Mouse (Mus musculus): ENCODE data around the gene Ikbkg. TPM values are rescaled to one million over a fixed set of nuclear protein-coding genes. Genes with fewer than 3 reads are reported as not detected.

Ikbkg gene
- polyA plus RNA-seq, 1 experiment from 2014 or later, result 20.2 TPM

DNA sequence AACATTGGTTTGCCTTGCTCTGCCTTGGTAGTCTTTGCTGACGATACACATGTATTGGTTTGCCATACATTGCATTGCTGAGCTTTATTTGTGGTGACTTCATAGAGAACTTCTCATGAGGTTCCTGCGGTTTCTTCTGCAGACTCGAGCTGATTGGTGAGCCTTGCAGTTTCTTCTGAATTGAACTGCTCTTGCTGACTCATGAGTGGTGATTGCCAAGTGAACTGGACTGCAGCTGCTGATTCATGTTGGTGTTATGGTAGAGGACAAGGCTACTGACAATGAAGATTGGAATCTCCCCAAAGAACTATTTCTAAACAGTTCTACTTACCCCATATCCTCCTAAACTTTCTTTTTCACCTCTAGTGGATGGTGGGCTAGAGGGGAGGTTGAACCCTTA, 7.0 kb downstream of the Ikbkg start:
- Histone ChIP-seq H3K27ac (no peak overlapping the region), H3K4me2 (no peak overlapping the region), H3K9me3 (replicated peaks) (no peaks in the 10 kb centered on the region), H3K4me1 (replicated peaks) (no peaks in the 10 kb centered on the region), H3K27me3 (no peaks in the 10 kb centered on the region), H3K36me3 (no peaks in the 10 kb centered on the region), H3K4me3 (replicated peaks) (no peak overlapping the region), H3K9ac (no peak overlapping the region)
- ATAC-seq (ENCODE audit: low read depth), result no peak
- DNase-seq, result no peak
- WGBS (ENCODE audit: insufficient replicate concordance), result 64% methylated on average over 3 of the region's 3 CpGs

DNA sequence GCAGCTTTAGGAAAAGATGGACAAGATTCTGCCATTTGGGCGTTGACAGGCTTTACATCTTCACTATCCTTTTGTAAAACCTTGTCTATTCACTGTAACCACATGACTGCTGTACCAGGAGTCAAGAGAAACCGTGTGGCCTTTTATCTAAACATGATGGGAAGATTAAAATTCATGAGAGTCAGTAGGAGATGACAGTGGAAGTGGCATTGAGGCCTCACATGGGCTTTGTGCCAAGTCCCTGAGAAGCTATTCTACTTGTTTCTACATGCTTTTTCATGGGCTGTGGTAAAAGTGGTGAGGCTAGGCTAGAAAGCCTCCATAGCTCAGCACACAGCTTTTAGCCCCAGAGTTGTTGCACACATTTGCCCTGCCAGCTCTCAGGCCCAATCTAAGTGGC, 15.2 kb downstream of the Ikbkg start:
- Histone ChIP-seq H3K4me1 (replicated peaks) (no peaks in the 10 kb centered on the region), H3K9ac (no peak overlapping the region), H3K27ac (no peak overlapping the region), H3K9me3 (replicated peaks) (no peaks in the 10 kb centered on the region), H3K27me3 (no peaks in the 10 kb centered on the region), H3K4me3 (replicated peaks) (no peak overlapping the region), H3K36me3 (peaks cover 36% of the 10 kb centered on the region), H3K4me2 (no peak overlapping the region)
- WGBS (ENCODE audit: insufficient replicate concordance), result 39% methylated on average over 2 of the region's 2 CpGs
- DNase-seq (no peak), ATAC-seq (ENCODE audit: low read depth) (no peak)

DNA sequence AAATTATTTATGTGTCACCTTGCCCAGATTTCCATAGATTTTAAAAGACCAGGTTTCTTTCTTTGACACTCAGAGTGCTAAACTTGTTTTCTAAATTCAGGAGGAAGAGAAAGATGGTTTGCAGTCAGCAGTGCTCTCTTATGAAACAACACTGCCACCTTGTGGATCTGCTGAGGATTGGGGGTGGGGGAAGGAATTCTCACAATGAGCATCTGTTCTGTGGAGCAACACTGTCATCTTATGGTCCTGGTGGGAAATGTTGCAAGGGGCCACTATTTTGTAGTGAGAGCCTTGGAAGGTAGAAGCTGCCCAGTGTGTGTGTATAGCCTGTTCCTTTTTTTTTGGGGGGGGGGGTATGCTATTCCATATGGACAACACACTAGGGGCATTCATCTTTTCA, 20.3 kb downstream of the Ikbkg start:
- Histone ChIP-seq H3K4me1 (replicated peaks) (no peaks in the 10 kb centered on the region), H3K27ac (no peak overlapping the region), H3K27me3 (no peaks in the 10 kb centered on the region), H3K4me2 (no peak overlapping the region), H3K9me3 (replicated peaks) (no peaks in the 10 kb centered on the region), H3K9ac (no peak overlapping the region), H3K4me3 (replicated peaks) (no peak overlapping the region), H3K36me3 (peaks cover 44% of the 10 kb centered on the region)
- no peak for ATAC-seq (ENCODE audit: low read depth)
- DNase-seq, result peak; percentile 46

DNA sequence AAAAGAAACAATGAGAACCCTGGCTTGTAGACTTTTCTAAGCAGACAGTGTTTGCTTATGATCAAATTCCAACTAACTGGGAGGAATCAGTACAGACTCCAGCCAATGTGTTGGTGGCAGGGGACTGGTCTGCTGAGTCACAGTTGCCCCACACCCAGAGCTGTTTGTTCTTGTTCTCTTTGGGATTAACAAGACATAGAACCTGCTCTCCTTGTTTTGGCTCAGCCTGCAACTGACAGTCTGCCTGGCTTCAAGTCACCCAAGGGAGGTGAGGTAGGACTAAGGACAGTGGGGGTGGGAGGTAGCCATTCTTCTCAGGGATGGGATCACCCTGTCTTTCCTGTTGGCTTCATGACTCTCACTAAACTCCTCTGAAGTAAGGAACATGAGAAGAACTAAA, 31.4 kb downstream of the Ikbkg start:
- ATAC-seq (ENCODE audit: low read depth) (peak; percentile 39), DNase-seq (peak; percentile 15)
- peak overlapping the region; percentile 79 for H3K4me2 ChIP-seq
- no peaks in the 10 kb centered on the region for H3K27me3 ChIP-seq
- peak overlapping the region; percentile 91 for H3K27ac ChIP-seq
- peak overlapping the region; percentile 70 for H3K4me3 ChIP-seq (replicated peaks)
- no peaks in the 10 kb centered on the region for H3K36me3 ChIP-seq
- H3K9me3 ChIP-seq (replicated peaks), result no peaks in the 10 kb centered on the region
- H3K9ac ChIP-seq, result peak overlapping the region; percentile 78
- H3K4me1 ChIP-seq (replicated peaks), result peaks cover 43% of the 10 kb centered on the region

DNA sequence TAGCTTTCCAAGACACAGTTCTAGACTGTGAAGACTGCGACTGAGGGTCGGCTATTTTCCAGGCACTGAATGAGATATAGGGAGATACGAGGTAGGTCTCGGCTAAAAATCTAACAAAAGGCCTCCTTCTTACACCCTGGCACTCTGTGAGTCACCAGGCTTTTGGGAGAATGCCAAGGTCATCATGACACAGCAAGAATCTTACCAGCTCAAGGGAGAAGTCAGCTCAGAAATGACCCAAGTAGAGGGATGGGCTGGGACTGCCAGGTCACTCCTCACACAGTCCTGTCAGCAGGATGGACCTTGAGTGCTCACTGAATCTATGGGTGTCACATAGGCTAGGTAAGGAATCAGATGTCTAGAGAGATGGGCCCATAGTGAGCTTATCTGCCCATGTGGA, 32.1 kb downstream of the Ikbkg start:
- 42% methylated on average over 4 of the region's 4 CpGs for WGBS (ENCODE audit: insufficient replicate concordance)
- Histone ChIP-seq H3K27me3 (no peaks in the 10 kb centered on the region), H3K36me3 (no peaks in the 10 kb centered on the region), H3K27ac (peak overlapping the region; percentile 91), H3K4me2 (peak overlapping the region; percentile 79), H3K4me3 (replicated peaks) (peak overlapping the region; percentile 70), H3K9me3 (replicated peaks) (no peaks in the 10 kb centered on the region), H3K9ac (peak overlapping the region; percentile 78), H3K4me1 (replicated peaks) (peaks cover 46% of the 10 kb centered on the region)
- ATAC-seq (ENCODE audit: low read depth) (peak; percentile 72), DNase-seq (peak; percentile 71)

DNA sequence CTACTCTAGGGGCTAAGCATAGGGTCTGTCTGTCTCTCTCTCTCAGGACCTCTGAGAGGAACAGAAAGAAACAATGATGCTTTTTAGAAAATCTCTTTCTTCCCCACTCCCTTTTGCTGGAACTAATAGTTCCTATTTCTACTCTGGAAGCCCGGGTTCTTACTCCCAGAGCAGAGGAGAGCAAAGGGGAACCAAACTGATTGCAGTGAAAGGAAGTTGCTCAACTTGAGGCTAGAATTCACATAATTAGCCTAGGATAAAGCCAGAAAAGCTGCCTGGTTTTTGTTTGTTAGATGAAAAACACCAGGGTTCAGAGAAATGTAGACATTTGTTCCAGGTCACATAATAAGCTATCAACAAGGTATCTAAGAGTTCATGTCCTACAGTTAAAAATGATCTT, 33.2 kb downstream of the Ikbkg start:
- WGBS (ENCODE audit: insufficient replicate concordance), result 34% methylated on average over 1 of the region's 1 CpGs
- Histone ChIP-seq H3K9ac (peak overlapping the region; percentile 78), H3K27me3 (no peaks in the 10 kb centered on the region), H3K36me3 (no peaks in the 10 kb centered on the region), H3K27ac (peak overlapping the region; percentile 91), H3K9me3 (replicated peaks) (no peaks in the 10 kb centered on the region), H3K4me3 (replicated peaks) (peak overlapping the region; percentile 70), H3K4me1 (replicated peaks) (peaks cover 53% of the 10 kb centered on the region), H3K4me2 (peak overlapping the region; percentile 79)
- DNase-seq (no peak), ATAC-seq (ENCODE audit: low read depth) (no peak)

DNA sequence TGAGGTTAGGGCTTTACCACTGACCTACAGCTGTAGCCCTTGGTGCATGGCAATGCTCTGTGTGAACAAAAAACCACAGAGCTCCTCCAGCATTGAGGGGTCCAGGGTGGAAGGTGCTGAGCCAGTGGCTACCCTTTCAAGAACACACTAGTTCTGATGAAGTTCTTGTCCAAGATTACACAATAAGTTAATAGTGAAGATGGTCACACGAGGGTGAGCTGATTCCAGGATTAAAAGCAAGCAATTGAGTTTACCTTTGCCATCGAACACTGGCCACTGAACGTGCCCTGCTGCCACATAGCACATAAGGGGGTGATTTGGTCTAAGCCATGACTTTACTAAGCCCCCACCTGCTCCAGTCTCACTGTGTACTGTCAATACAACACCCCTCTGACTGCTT, 34.0 kb downstream of the Ikbkg start:
- no peaks in the 10 kb centered on the region for H3K27me3 ChIP-seq
- DNase-seq, result no peak
- peak overlapping the region; percentile 79 for H3K4me2 ChIP-seq
- H3K36me3 ChIP-seq, result peaks cover 5% of the 10 kb centered on the region; the same call in 1 of the 2 replicates
- peak overlapping the region; percentile 91 for H3K27ac ChIP-seq
- H3K4me1 ChIP-seq (replicated peaks), result peaks cover 53% of the 10 kb centered on the region
- ATAC-seq (ENCODE audit: low read depth), result no peak
- H3K4me3 ChIP-seq (replicated peaks), result peak overlapping the region; percentile 70
- H3K9ac ChIP-seq, result peak overlapping the region; percentile 78
- H3K9me3 ChIP-seq (replicated peaks), result no peaks in the 10 kb centered on the region
- 65% methylated on average over 3 of the region's 3 CpGs for WGBS (ENCODE audit: insufficient replicate concordance)

DNA sequence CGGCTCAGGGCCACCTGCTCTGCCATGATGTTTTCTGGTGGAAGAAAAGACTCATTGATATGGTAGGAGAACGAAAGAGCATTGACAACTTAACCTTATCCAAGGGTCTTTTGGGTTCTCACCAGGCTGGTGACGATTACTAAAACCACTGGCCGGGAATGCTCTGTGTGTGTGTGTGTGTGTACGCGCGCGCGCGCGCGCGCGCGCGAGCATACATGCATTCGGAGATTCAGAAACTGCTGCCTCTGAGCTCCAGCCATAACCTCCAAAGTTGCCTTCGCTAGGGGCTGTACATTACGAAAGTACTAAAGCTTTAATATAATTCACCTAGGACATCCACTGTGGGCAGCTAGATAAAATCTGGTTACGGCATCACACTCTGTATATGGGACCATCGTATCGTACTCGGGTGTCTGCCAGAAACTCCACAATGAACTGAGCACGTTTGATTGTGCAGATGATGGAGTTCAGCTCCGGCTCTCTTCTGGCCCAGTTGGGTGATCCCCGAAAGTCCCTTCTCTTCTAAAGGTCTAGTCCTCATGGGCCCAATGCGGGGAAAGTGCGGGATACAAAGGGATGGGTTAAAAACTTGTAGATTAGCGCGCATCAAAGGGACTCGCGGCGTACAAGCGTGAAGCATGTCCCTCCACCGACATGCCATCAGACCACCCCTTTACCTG, 35.2 kb downstream of the Ikbkg start:
- DNase-seq (no peak), ATAC-seq (ENCODE audit: low read depth) (peak; percentile 19)
- peak overlapping the region; percentile 70 for H3K4me3 ChIP-seq (replicated peaks)
- H3K4me2 ChIP-seq, result peak overlapping the region; percentile 79
- peaks cover 53% of the 10 kb centered on the region for H3K4me1 ChIP-seq (replicated peaks)
- H3K27me3 ChIP-seq, result no peaks in the 10 kb centered on the region
- peak overlapping the region; percentile 78 for H3K9ac ChIP-seq
- peaks cover 16% of the 10 kb centered on the region for H3K36me3 ChIP-seq
- H3K9me3 ChIP-seq (replicated peaks), result no peaks in the 10 kb centered on the region
- WGBS (ENCODE audit: insufficient replicate concordance), result 19% methylated on average over 35 of the region's 35 CpGs
- H3K27ac ChIP-seq, result peak overlapping the region; percentile 93

DNA sequence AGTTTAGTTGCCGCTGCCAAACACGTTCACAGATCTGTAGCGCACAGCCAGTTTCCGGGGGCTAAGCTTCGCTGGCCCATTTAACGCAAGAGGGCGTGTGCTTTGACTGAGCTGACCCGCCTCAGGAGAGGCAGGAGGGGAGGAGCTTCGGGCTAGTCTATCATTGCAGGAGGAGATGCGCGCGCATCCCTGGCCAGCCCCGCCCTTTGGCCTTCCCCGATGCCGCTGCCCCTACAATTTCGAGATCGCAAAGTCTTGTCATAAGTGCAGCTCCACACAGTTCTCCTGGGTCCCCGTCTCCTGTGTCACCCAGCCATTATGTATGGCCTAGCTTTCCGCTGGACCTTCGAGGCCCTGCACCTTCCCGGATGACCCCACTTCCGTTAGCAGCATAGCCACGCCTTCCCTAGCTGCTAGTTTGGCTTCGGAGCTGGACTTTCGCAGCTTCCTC, 35.8 kb downstream of the Ikbkg start, which contains the start of gene G6pdx:
Gene G6pdx (minus strand): TSS at position 369 of the 451 bp plus-strand sequence.
- no peaks in the 10 kb centered on the region for H3K9me3 ChIP-seq (replicated peaks)
- WGBS (ENCODE audit: insufficient replicate concordance), result 23% methylated on average over 24 of the region's 25 CpGs
- H3K36me3 ChIP-seq, result peaks cover 22% of the 10 kb centered on the region
- H3K4me3 ChIP-seq (replicated peaks), result peak within 1 kb of the TSS; percentile 70
- DNase-seq, result peak; percentile 84
- peak; percentile 77 for ATAC-seq (ENCODE audit: low read depth)
- peak within 1 kb of the TSS; percentile 78 for H3K9ac ChIP-seq
- peak within 1 kb of the TSS; percentile 93 for H3K27ac ChIP-seq
- peak within 1 kb of the TSS; percentile 79 for H3K4me2 ChIP-seq
- peaks cover 50% of the 10 kb centered on the region for H3K4me1 ChIP-seq (replicated peaks)
- H3K27me3 ChIP-seq, result no peaks in the 10 kb centered on the region

DNA sequence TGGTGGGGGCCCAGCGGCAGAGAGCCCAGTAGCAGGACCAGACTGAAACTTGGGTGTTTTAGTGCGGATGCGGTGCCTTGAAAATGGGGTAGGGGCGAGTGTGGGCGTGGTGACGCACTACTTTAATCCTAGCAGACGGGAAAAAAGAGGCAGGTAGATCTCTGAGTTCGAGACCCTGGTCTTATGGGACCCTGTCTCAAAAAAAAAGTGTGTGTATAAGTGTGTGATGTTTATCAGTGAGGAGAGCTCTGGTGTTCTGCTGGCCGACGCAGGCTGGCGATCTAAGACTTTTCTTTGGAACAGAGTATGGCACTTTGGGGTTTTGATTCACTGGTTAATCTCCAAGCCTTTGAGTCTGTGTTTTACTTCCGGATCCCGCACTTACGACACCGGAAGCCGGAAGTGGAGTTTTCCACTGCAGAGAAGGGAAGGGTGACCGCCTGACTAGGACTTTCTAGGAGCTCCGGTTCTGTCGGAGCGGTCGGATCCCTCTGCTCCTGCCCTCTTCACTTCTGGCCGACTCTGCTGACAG, 36.3 kb downstream of the Ikbkg start:
- H3K27ac ChIP-seq, result peak overlapping the region; percentile 93
- H3K4me3 ChIP-seq (replicated peaks), result peak overlapping the region; percentile 70
- 13% methylated on average over 22 of the region's 22 CpGs for WGBS (ENCODE audit: insufficient replicate concordance)
- H3K36me3 ChIP-seq, result peaks cover 27% of the 10 kb centered on the region
- peak overlapping the region; percentile 79 for H3K4me2 ChIP-seq
- no peaks in the 10 kb centered on the region for H3K9me3 ChIP-seq (replicated peaks)
- H3K27me3 ChIP-seq, result no peaks in the 10 kb centered on the region
- peaks cover 45% of the 10 kb centered on the region for H3K4me1 ChIP-seq (replicated peaks)
- ATAC-seq (ENCODE audit: low read depth), result peak; percentile 43
- peak; percentile 70 for DNase-seq
- H3K9ac ChIP-seq, result peak overlapping the region; percentile 76

DNA sequence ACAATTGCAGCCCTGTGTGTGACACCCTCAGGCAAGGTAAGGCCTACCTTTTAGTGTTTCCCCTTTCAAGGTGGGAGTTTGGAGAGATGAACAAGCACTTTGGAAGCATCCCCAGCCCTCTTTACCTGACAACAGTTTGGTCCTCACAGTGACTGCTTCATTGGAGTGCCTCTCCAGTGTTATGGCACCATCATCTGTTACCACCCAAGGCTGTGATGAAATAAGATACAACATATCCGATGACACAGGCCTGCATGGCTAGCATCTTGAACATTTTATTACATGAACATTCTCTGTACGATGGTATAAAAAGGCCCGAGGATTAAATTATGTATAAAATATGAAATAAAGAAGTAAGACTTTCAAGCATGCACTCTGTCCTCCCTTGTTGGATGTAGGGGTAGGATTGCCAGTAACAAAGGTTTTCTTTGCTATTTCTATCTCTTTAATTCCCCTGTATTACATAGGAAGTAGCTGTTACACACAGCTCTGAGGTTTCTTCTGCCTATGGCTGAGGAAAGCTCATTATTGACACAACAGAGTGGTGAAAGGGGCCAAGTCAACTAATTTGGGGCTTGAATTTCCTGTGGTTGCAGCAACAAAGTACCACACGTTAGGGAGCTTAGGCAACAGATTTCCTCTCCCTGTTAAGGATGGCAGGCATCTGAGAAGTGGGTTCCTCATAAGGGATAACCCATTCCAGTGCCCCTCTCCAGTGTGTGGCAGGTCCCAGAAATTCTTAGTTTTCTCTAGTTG, 58.2 kb downstream of the Ikbkg start:
- no peaks in the 10 kb centered on the region for H3K4me1 ChIP-seq (replicated peaks)
- ATAC-seq (ENCODE audit: low read depth) (no peak), DNase-seq (no peak)
- 45% methylated on average over 4 of the region's 4 CpGs for WGBS (ENCODE audit: insufficient replicate concordance)
- H3K9me3 ChIP-seq (replicated peaks), result no peaks in the 10 kb centered on the region
- H3K4me3 ChIP-seq (replicated peaks), result no peak overlapping the region
- H3K36me3 ChIP-seq, result peaks cover 18% of the 10 kb centered on the region
- H3K27me3 ChIP-seq, result no peaks in the 10 kb centered on the region
- H3K9ac ChIP-seq, result no peak overlapping the region
- no peak overlapping the region for H3K27ac ChIP-seq
- H3K4me2 ChIP-seq, result no peak overlapping the region

All from liver, embryonic 13.5 days (tissue).